Mouse (Mus musculus): ENCODE results near the gene Atf4.

Gene Atf4

GRCm38 (mm10) chr15:80289436-80289835 lies 34.5 kb downstream of the Atf4 start:
- peak; percentile 90 for DNase-seq

- no peak for DNase-seq
Observed at GRCm38 (mm10) chr15:80297146-80297545, 42.2 kb downstream of the Atf4 start.

GRCm38 (mm10) chr15:80303779-80304178 lies 48.8 kb downstream of the Atf4 start:
- DNase-seq = no peak

- DNase-seq = no peak
Observed at GRCm38 (mm10) chr15:80304188-80304587, 49.2 kb downstream of the Atf4 start.

GRCm38 (mm10) chr15:80306146-80306545 lies 51.2 kb downstream of the Atf4 start:
- no peak for DNase-seq
